Mouse (Mus musculus) small intestine, adult 2 months (tissue): ENCODE measurements around the gene Snph.

Experiments used
- CTCF ChIP-seq: fragments of 200-500 bp; IDR thresholded peaks from 2 replicates; pipeline ENCODE4 v1.5.1; 2012; ENCODE audit warnings: low read depth, mild to moderate bottlenecking, control low read depth, inconsistent platforms, low read length, moderate library complexity, mixed read lengths; ENCODE audit not compliant: insufficient replicate concordance, insufficient read length; ENCODE audit errors: extremely low read depth
- POLR2A ChIP-seq: fragments of 200-500 bp; IDR thresholded peaks from 2 replicates; pipeline ENCODE4 v1.6.1; 2012; ENCODE audit warnings: low read depth, mild to moderate bottlenecking, control low read depth, inconsistent platforms, low read length, moderate library complexity

- no peak for TF ChIP-seq CTCF
- TF ChIP-seq POLR2A, result no peak
Observed at GRCm38 (mm10) chr2:151608435-151608834, 24.0 kb downstream of the Snph start.
